Mouse (Mus musculus): ENCODE measurements around the gene Thap4. TPM values are rescaled to one million over a fixed set of nuclear protein-coding genes. Genes with fewer than 3 reads are reported as not detected.
"Not testable (repeated sequence)": the region's sequence is repeated elsewhere in the genome, so short reads cannot be mapped to it uniquely, and the experiment has no call there.

The Thap4 gene
- total RNA-seq (2021) = 10 to 100 TPM; 39.6 TPM

- peak; percentile 95 to 97 for DNase-seq (ENCODE audit: low spot score in 2 of 2)
- intact Hi-C loops (cut with DNase I) = loop anchor here (1.0 kb wide), 2 partner anchors 49 to 119 kb away; partner anchors contain the start of gene Ing5
Observed at GRCm38 (mm10) chr1:93754573-93755290, at the start of gene Thap4. Gene Thap4, minus strand, starts transcription at chr1:93754864.

GRCm38 (mm10) chr1:93803556-93804507, 49.2 kb upstream of the Thap4 start, which contains the start of gene Ing5:
Gene Ing5, plus strand, starts transcription at chr1:93803965.
- intact Hi-C loops (cut with DNase I) = loop anchor here (1.0 to 2.0 kb wide), 2 partner anchors 50 to 169 kb away; partner anchors contain the start of gene Thap4

GRCm38 (mm10) chr1:93802771-93803170, 48.1 kb upstream of the Thap4 start:
- no peak for DNase-seq (ENCODE audit: low spot score in 2 of 2)

More at GRCm38 (mm10) chr1:93803556-93804507, 49.2 kb upstream of the Thap4 start, which contains the start of gene Ing5:
- peak; percentile 99 for DNase-seq (ENCODE audit: low spot score in 2 of 2)

GRCm38 (mm10) chr1:93801741-93802238, 47.1 kb upstream of the Thap4 start, which contains the start of gene Dtymk:
Gene Dtymk, minus strand, starts transcription at chr1:93801934.
- intact Hi-C loops (cut with DNase I) = loop anchor here (1.0 to 2.0 kb wide), 2 partner anchors 24 to 167 kb away; no protein-coding TSS in a partner anchor
- DNase-seq (ENCODE audit: low spot score in 2 of 2) = peak; percentile 92 to 96

More at GRCm38 (mm10) chr1:93802771-93803170, 48.1 kb upstream of the Thap4 start:
- intact Hi-C loops (cut with DNase I) = loop anchor here (1.0 to 2.0 kb wide), 3 partner anchors 23 to 168 kb away; partner anchors contain the start of gene Thap4

- no peak for DNase-seq (ENCODE audit: low spot score in 2 of 2)
- intact Hi-C loops (cut with DNase I) = no loop called here
Observed at GRCm38 (mm10) chr1:93800670-93801503, 46.2 kb upstream of the Thap4 start.

GRCm38 (mm10) chr1:93795886-93796285, 41.2 kb upstream of the Thap4 start:
- intact Hi-C loops (cut with DNase I) = no loop called here
- DNase-seq (ENCODE audit: low spot score in 2 of 2) = no peak

- DNase-seq (ENCODE audit: low spot score in 2 of 2) = no peak
- intact Hi-C loops (cut with DNase I) = no loop called here
Observed at GRCm38 (mm10) chr1:93794526-93794925, 39.9 kb upstream of the Thap4 start.

- intact Hi-C loops (cut with DNase I) = no loop called here
- DNase-seq (ENCODE audit: low spot score in 2 of 2) = no peak
Observed at GRCm38 (mm10) chr1:93786912-93787311, 32.2 kb upstream of the Thap4 start.

- intact Hi-C loops (cut with DNase I) = no loop called here
- no peak for DNase-seq (ENCODE audit: low spot score in 2 of 2)
Observed at GRCm38 (mm10) chr1:93776686-93777085, 22.0 kb upstream of the Thap4 start.

GRCm38 (mm10) chr1:93769901-93770300, 15.2 kb upstream of the Thap4 start:
- intact Hi-C loops (cut with DNase I) = no loop called here
- DNase-seq (ENCODE audit: low spot score in 2 of 2) = no peak

- DNase-seq (ENCODE audit: low spot score in 2 of 2) = no peak
- intact Hi-C loops (cut with DNase I) = no loop called here
Observed at GRCm38 (mm10) chr1:93767600-93767999, 12.9 kb upstream of the Thap4 start.

- intact Hi-C loops (cut with DNase I) = no loop called here
Observed at GRCm38 (mm10) chr1:93764871-93765591, 10.4 kb upstream of the Thap4 start.

GRCm38 (mm10) chr1:93763531-93763930, 8.9 kb upstream of the Thap4 start:
- intact Hi-C loops (cut with DNase I); DNase-seq (ENCODE audit: low spot score in 2 of 2): not testable (repeated sequence)

More at GRCm38 (mm10) chr1:93764871-93765591, 10.4 kb upstream of the Thap4 start:
- peak in 1 of 2 experiments; percentile 58 for DNase-seq (ENCODE audit: low spot score in 2 of 2)

- intact Hi-C loops (cut with DNase I) = no loop called here
Observed at GRCm38 (mm10) chr1:93760076-93760475, 5.4 kb upstream of the Thap4 start.

GRCm38 (mm10) chr1:93756154-93756553, 1.5 kb upstream of the Thap4 start:
- DNase-seq (ENCODE audit: low spot score in 2 of 2) = no peak
- intact Hi-C loops (cut with DNase I) = no loop called here

More at GRCm38 (mm10) chr1:93760076-93760475, 5.4 kb upstream of the Thap4 start:
- DNase-seq (ENCODE audit: low spot score in 2 of 2) = no peak

- intact Hi-C loops (cut with DNase I) = no loop called here
- no peak for DNase-seq (ENCODE audit: low spot score in 2 of 2)
Observed at GRCm38 (mm10) chr1:93755618-93756017, 954 bp upstream of the Thap4 start.

- intact Hi-C loops (cut with DNase I) = no loop called here
Observed at GRCm38 (mm10) chr1:93755291-93755610, 587 bp upstream of the Thap4 start.

GRCm38 (mm10) chr1:93753911-93754572, 622 bp downstream of the Thap4 start:
- intact Hi-C loops (cut with DNase I) = loop anchor here (1.0 kb wide), 2 partner anchors 49 to 119 kb away; partner anchors contain the start of gene Ing5
- peak; percentile 20 to 37 for DNase-seq (ENCODE audit: low spot score in 2 of 2)

More at GRCm38 (mm10) chr1:93755291-93755610, 587 bp upstream of the Thap4 start:
- no peak for DNase-seq (ENCODE audit: low spot score in 2 of 2)
